Mouse (Mus musculus) adrenal gland, adult 8-10 months (tissue): ENCODE measurements around the gene Cib1. TPM values are rescaled to one million over a fixed set of nuclear protein-coding genes. Genes with fewer than 3 reads are reported as not detected.

Experiments
- DNase-seq: peaks from one replicate; pipeline ENCODE4 v3.0.0; 2022
- total RNA-seq, 4 experiments: library from RNA; stranded (reverse); gene quantifications; 2 replicates each; pipeline ENCODE4 v1.2.4; 2022

Cib1 gene
- total RNA-seq, 4 experiments from 2014 or later = 64.7 to 105 (median 85.9) TPM

- peak; percentile 54 for DNase-seq
These were observed 583 bp downstream of the Cib1 start for GRCm38 (mm10) chr7:80231971-80232488.

GRCm38 (mm10) chr7:80230196-80230595 is 2.4 kb downstream of the Cib1 start:
- no peak for DNase-seq

- DNase-seq = no peak
These were observed 5.5 kb downstream of the Cib1 start for GRCm38 (mm10) chr7:80227065-80227464.

GRCm38 (mm10) chr7:80221179-80221750 is 11.3 kb downstream of the Cib1 start:
- no peak for DNase-seq

GRCm38 (mm10) chr7:80220237-80220797 is 12.3 kb downstream of the Cib1 start:
- no peak for DNase-seq

GRCm38 (mm10) chr7:80218666-80219065 is 13.9 kb downstream of the Cib1 start:
- peak; percentile 65 for DNase-seq

GRCm38 (mm10) chr7:80216566-80216965 is 16.0 kb downstream of the Cib1 start:
- no peak for DNase-seq

- no peak for DNase-seq
These were observed 17.2 kb downstream of the Cib1 start for GRCm38 (mm10) chr7:80215398-80215797.

GRCm38 (mm10) chr7:80214459-80214858 is 18.2 kb downstream of the Cib1 start:
- no peak for DNase-seq

- no peak for DNase-seq
These were observed 19.0 kb downstream of the Cib1 start for GRCm38 (mm10) chr7:80213604-80214003.

GRCm38 (mm10) chr7:80210982-80211381 is 21.6 kb downstream of the Cib1 start:
- no peak for DNase-seq

- DNase-seq = no peak
These were observed 22.9 kb downstream of the Cib1 start for GRCm38 (mm10) chr7:80209669-80210068.

- DNase-seq = no peak
These were observed 23.7 kb downstream of the Cib1 start for GRCm38 (mm10) chr7:80208738-80209430.

GRCm38 (mm10) chr7:80208026-80208642 is 24.5 kb downstream of the Cib1 start:
- no peak for DNase-seq

GRCm38 (mm10) chr7:80207314-80207731 is 25.3 kb downstream of the Cib1 start:
- DNase-seq = peak; percentile 76

- DNase-seq = no peak
These were observed 26.7 kb downstream of the Cib1 start for GRCm38 (mm10) chr7:80205705-80206589.

GRCm38 (mm10) chr7:80204961-80205360 is 27.7 kb downstream of the Cib1 start:
- no peak for DNase-seq

GRCm38 (mm10) chr7:80204362-80204761 is 28.3 kb downstream of the Cib1 start:
- DNase-seq = no peak

- no peak for DNase-seq
These were observed 28.9 kb downstream of the Cib1 start for GRCm38 (mm10) chr7:80203638-80204096.

- DNase-seq = no peak
These were observed 29.7 kb downstream of the Cib1 start for GRCm38 (mm10) chr7:80202961-80203360.

GRCm38 (mm10) chr7:80201888-80202540 is 30.6 kb downstream of the Cib1 start:
- peak; percentile 72 for DNase-seq
